Mouse (Mus musculus) hindbrain, postnatal 0 days (tissue): ENCODE results near the gene Scyl1. TPM values are rescaled to one million over a fixed set of nuclear protein-coding genes. Genes with fewer than 3 reads are reported as not detected.
A peak's percentile ranks its signal among the peaks of the same experiment; 100 is the strongest.

Experiments used
- ATAC-seq: fragments of 200-750 bp; cut with Nextera tagmentation; 2 replicates; pipeline ENCODE4 v1.8.0; 2017; ENCODE audit warnings: mild to moderate bottlenecking, moderate TSS enrichment, moderate library complexity
- DNase-seq: peaks from one replicate; pipeline ENCODE4 v3.0.0-alpha.2; 2015; ENCODE audit warnings: low spot score
- H3K27ac ChIP-seq: fragments of 300-500 bp; sonication (generic); 2 replicates; pipeline ENCODE4 v1.5.1; 2014; ENCODE audit warnings: mild to moderate bottlenecking
- H3K27me3 ChIP-seq: fragments of 300-500 bp; sonication (generic); 2 replicates; pipeline ENCODE4 v1.6.1; 2014; ENCODE audit warnings: low read length, mixed read lengths; ENCODE audit not compliant: insufficient read depth
- H3K36me3 ChIP-seq: fragments of 300-500 bp; sonication (generic); 2 replicates; pipeline ENCODE4 v1.6.1; 2014; ENCODE audit warnings: low read length, mixed read lengths; ENCODE audit not compliant: insufficient read depth
- H3K4me1 ChIP-seq: fragments of 300-500 bp; sonication (generic); 2 replicates; pipeline ENCODE4 v1.6.1; 2014; ENCODE audit warnings: antibody characterized with exemption, low read length, mixed read lengths; ENCODE audit not compliant: insufficient read depth
- H3K4me2 ChIP-seq: fragments of 300-500 bp; sonication (generic); 2 replicates; pipeline ENCODE4 v1.6.1; 2014; ENCODE audit warnings: low read depth, mild to moderate bottlenecking, low read length, moderate library complexity, mixed read lengths
- H3K4me3 ChIP-seq: fragments of 300-500 bp; sonication (generic); 2 replicates; pipeline ENCODE4 v1.5.1; 2014; ENCODE audit warnings: low read length
- H3K9ac ChIP-seq: fragments of 300-500 bp; sonication (generic); replicated peaks from 2 replicates; pipeline ENCODE4 v1.6.1; 2014; ENCODE audit warnings: mild to moderate bottlenecking, low read length, moderate library complexity, mixed read lengths
- H3K9me3 ChIP-seq: fragments of 300-500 bp; sonication (generic); 2 replicates; pipeline ENCODE4 v1.6.1; 2016; ENCODE audit warnings: low read length, mixed read lengths
- CTCF ChIP-seq: IDR thresholded peaks from 2 replicates; pipeline ENCODE4 v1.5.1; 2016; ENCODE audit warnings: antibody characterized with exemption, control low read depth, low read depth
- WGBS: fragments of 180-500 bp; shearing (Covaris S2); extraction: QIAGEN DNeasy Blood & Tissue Kit; methylation state at CpG from one replicate; pipeline ENCODE4 v1.1.7; 2014; 5-methylcytosine and 5-hydroxymethylcytosine counted together
- polyA plus RNA-seq: library from polyadenylated mRNA; unstranded; fragments of >200 nt; fragmentation: Nextera tagmentation; extraction: Ambion mirVana; gene quantifications from 2 replicates; pipeline ENCODE4 v1.2.1, GENCODE M21; 2015
- total RNA-seq: library from RNA; depleted of rRNA; stranded (reverse); fragments of >200 nt; gene quantifications from 2 replicates; pipeline ENCODE4 v1.2.3, GENCODE M21; 2014

Scyl1 gene
- total and polyA plus RNA-seq, 2 experiments from 2014 or later, result 76.2 to 96.6 TPM

DNA sequence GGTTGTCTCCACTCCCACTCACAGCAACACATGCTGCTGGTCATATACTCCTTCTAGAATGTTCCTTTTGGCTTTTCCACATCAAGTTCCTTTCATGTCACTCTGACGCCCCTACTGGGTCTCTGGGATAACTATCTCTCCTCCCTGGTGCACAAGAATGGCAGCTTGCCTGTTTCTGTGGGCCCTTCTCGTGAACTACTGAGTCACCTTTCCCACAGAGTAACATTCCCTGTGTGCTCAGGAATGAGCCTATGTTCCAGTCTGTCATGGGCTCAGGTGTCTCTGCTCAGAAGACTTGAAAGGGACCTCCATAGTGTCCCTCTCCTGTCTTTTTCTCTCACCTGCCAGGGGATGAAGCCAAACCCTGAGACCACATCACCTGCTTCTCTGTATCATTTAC lies 31.8 kb downstream of the Scyl1 start:
- no peak for TF ChIP-seq CTCF
- DNase-seq (no peak), ATAC-seq (no peak)
- no peaks in the 10 kb centered on the region for H3K27me3 ChIP-seq
- no peaks in the 10 kb centered on the region for H3K36me3 ChIP-seq
- H3K9me3 ChIP-seq, result no peaks in the 10 kb centered on the region
- H3K4me1 ChIP-seq, result no peaks in the 10 kb centered on the region; the same call in 1 of the 2 replicates
- H3K4me3 ChIP-seq, result no peak overlapping the region
- no peak overlapping the region for H3K27ac ChIP-seq
- H3K9ac ChIP-seq, result no peak overlapping the region
- 47% methylated on average over 2 of the region's 2 CpGs for WGBS
- no peak overlapping the region for H3K4me2 ChIP-seq

DNA sequence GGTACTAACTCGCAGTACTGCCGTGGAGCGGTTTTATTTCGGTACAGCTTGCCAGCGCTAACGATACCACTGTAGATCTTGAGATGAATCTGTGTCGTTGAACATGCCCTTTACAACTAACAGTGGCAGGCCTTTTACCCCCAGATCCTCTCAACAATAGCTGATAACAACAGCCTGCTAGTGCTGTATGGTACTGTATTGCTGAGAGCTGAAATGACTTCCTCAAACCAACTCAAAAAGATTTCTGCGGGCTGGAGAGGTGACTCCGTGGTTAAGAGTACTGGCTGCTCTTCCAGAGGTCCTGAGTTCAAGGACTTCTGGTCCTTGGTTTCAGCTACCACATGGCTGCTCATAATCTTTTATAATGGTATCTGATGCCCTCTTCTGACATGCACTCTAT lies 36.9 kb downstream of the Scyl1 start:
- peaks cover 17% of the 10 kb centered on the region for H3K4me1 ChIP-seq
- 88% methylated on average over 9 of the region's 9 CpGs for WGBS
- ATAC-seq, result no peak

DNA sequence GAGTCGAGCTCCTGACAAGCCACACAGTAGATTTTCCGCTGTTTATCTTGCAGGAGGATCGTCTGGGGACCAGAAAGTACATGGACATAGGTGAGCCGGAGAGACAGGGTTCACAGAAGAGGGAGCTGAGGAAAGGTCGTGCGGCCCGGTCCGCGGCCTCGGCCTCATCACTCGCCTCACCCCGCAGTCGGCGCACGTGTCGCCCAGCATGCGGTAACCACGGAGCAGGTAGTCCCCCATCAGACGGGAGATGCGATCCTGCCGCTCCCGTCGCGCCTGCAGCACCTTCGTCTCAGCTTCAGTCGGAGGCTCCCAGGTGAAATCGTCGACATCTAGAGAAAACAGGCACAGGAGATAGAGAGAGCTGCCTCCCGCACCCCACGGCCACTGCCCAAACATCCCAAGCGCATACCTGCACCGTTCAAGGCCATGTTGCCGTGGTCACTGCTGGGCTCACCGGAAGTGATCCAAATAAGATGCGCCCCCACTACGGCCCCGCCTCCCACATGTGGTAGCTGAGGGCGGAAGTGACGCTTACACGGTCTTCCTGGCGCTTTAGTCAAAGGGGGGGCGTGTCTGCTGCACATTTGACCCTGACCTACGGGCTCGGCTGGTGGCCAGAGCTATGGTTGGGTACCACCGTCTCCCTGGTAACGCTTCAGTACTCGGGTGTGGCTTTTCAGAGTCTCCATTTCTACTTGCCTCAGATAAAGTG lies 39.8 kb downstream of the Scyl1 start:
- Histone ChIP-seq H3K36me3 (no peaks in the 10 kb centered on the region), H3K27ac (peak overlapping the region; percentile 56; the same call in 1 of the 2 replicates), H3K9me3 (no peaks in the 10 kb centered on the region), H3K4me3 (peak overlapping the region; percentile 58), H3K27me3 (no peaks in the 10 kb centered on the region), H3K4me1 (peaks cover 29% of the 10 kb centered on the region), H3K4me2 (peak overlapping the region; percentile 95), H3K9ac (peak overlapping the region; percentile 50)
- no peak for TF ChIP-seq CTCF
- ATAC-seq (peak; percentile 92), DNase-seq (peak; percentile 97)
- under 1% methylated on average over 47 of the region's 47 CpGs for WGBS

More for the DNA sequence above, 36.9 kb downstream of the Scyl1 start:
- Histone ChIP-seq H3K4me3 (no peak overlapping the region), H3K4me2 (no peak overlapping the region), H3K36me3 (no peaks in the 10 kb centered on the region), H3K9ac (no peak overlapping the region), H3K27me3 (no peaks in the 10 kb centered on the region), H3K27ac (no peak overlapping the region), H3K9me3 (no peaks in the 10 kb centered on the region)
- no peak for DNase-seq
- no peak for TF ChIP-seq CTCF

DNA sequence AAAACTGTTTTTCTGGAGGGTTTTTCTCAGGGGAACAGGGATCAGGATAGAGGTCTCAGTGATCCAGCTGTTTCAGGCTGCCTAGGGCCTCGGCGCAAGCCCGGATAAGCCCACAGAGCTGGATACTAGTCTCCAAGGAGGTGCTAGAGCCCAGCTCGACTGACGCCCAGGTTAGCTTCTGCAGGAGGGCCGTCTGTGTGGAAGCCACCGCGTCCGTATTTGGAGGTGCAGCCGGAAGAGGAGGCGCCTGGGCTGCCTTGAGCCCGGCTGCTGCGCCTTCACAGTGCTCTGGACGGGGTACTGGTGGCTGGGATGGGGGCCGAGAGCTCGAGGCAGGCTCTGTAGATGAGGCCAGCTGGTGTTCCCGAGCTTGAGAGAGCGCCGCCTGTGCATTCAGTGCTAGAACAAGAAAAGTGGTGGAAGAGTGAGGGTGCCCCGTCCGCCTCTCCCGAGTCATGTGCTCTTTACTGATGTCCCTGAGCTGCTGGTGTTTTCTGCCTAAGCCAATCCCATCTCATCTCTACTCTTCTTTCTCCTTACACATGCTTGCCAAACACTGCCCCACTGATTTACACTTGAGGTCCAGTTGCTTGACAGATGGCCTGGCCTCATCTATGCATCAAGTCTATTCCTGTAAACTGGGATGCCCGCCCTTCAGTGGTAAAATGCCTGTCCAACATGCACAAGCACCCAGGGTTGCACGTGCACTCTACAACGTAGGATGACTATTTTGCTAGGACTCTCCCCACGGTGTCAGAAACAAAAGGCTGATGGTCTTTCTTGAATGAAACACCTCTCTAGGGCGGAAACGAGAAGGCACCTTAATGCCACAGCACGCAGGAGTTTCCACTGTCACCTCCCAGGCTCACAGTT lies 40.7 kb downstream of the Scyl1 start:
- no peak for ATAC-seq
- Histone ChIP-seq H3K27ac (no peak overlapping the region), H3K4me2 (peak overlapping the region; percentile 96)

DNA sequence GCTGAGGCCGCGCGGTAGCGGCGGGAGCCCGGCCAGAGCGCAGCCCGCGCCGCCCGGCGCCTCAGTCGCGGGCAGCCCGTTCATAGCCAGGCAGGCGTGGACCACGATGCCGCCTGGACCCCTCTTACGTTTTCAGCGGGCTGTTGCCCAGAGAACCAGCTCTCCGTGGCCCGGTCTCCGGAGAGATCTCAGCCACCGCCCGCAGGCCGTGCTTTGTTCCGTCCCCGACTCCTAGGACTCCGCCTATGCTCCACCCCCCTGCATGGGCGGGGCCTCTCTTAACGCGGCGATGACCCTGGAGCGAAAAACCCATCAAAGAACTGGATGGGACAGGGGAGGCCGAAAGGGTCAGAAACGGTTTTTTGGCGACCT lies 41.8 kb downstream of the Scyl1 start, which contains the start of gene Fam89b:
TSS of gene Fam89b (minus strand) at position 210 of the 372 bp plus-strand sequence.
- no peak for TF ChIP-seq CTCF
- WGBS, result under 1% methylated on average over 37 of the region's 37 CpGs
- H3K9ac ChIP-seq, result peak within 1 kb of the TSS; percentile 98
- H3K9me3 ChIP-seq, result no peaks in the 10 kb centered on the region
- peak within 1 kb of the TSS; percentile 96 for H3K4me2 ChIP-seq
- H3K4me3 ChIP-seq, result peak within 1 kb of the TSS; percentile 97
- ATAC-seq (peak; percentile 82), DNase-seq (peak; percentile 93)
- H3K27me3 ChIP-seq, result no peaks in the 10 kb centered on the region
- no peaks in the 10 kb centered on the region for H3K36me3 ChIP-seq
- peak within 1 kb of the TSS; percentile 96 for H3K27ac ChIP-seq
- peaks cover 37% of the 10 kb centered on the region for H3K4me1 ChIP-seq

More for the DNA sequence above, 40.7 kb downstream of the Scyl1 start:
- H3K27me3 ChIP-seq, result no peaks in the 10 kb centered on the region
- H3K4me3 ChIP-seq, result peak overlapping the region; percentile 58
- DNase-seq, result no peak
- 76% methylated on average over 29 of the region's 29 CpGs for WGBS
- H3K9me3 ChIP-seq, result no peaks in the 10 kb centered on the region
- H3K36me3 ChIP-seq, result no peaks in the 10 kb centered on the region
- H3K9ac ChIP-seq, result peak overlapping the region; percentile 98; the same call in 1 of the 2 replicates
- TF ChIP-seq CTCF, result no peak
- peaks cover 37% of the 10 kb centered on the region for H3K4me1 ChIP-seq

DNA sequence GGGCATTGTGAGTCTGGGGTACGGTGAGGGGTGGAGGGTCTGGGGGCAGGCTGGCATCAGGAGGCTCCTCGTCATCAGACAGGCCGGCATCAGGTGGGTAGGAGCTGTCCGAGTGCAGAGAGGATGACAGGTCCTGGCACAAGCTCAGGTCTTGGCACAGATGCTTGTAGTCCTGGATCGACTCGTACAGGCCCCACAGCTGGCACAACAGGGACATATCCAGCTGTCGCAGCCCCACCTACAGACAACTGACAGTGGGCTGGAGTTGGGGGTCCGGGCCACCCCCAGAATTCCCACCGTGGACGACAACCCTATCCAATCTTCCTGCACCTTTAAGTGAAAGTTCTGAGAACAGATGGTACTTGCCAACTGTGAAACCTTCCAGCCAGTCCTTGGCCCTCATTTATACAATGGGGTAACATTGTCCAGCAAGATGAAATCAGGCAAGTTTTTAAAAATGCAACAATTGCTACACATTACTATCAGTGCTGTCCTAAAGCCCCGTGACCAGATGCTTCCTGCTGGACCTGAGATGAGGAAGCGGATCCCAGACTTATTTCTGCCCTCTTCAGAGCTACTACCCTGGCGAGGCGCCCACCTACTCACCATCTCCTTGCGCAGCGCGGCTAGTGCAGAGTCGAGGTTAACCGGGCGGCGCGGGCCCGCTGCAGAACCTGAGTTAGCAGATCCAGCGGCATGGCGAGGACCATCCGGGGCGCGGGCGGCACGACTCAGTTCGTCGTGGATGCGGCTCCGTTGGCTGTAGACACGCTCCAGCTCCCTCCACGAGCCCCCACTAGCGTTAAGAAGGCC lies 42.4 kb downstream of the Scyl1 start:
- Histone ChIP-seq H3K4me1 (peaks cover 37% of the 10 kb centered on the region), H3K4me3 (peak overlapping the region; percentile 97), H3K27ac (peak overlapping the region; percentile 96), H3K4me2 (peak overlapping the region; percentile 96), H3K9me3 (no peaks in the 10 kb centered on the region), H3K36me3 (no peaks in the 10 kb centered on the region), H3K27me3 (no peaks in the 10 kb centered on the region), H3K9ac (peak overlapping the region; percentile 98)
- ATAC-seq (peak; percentile 15), DNase-seq (peak; percentile 75)
- no peak for TF ChIP-seq CTCF
- WGBS, result 3% methylated on average over 37 of the region's 37 CpGs
